Mouse (Mus musculus) forebrain, embryonic 11.5 days (tissue): ENCODE results near the gene Ptcd2. TPM values are rescaled to one million over a fixed set of nuclear protein-coding genes. Genes with fewer than 3 reads are reported as not detected.
A peak's percentile ranks its signal among the peaks of the same experiment; 100 is the strongest.

Source experiments
- ATAC-seq: fragments of 200-750 bp; cut with Nextera tagmentation; replicated peaks from 2 replicates; pipeline ENCODE4 v1.8.0; 2017; ENCODE audit warnings: moderate TSS enrichment; ENCODE audit not compliant: low FRiP score
- DNase-seq: peaks from one replicate; pipeline ENCODE4 v3.0.0-alpha.2; 2017; ENCODE audit warnings: low spot score
- H3K27ac ChIP-seq: fragments of 300-500 bp; sonication (generic); 2 replicates; pipeline ENCODE4 v1.5.1; 2014; ENCODE audit warnings: low read depth, low read length
- H3K27me3 ChIP-seq: fragments of 300-500 bp; sonication (generic); 2 replicates; pipeline ENCODE4 v1.6.1; 2014; ENCODE audit warnings: mild to moderate bottlenecking, low read length, mixed read lengths; ENCODE audit not compliant: control insufficient read depth, insufficient read depth
- H3K36me3 ChIP-seq: fragments of 300-500 bp; sonication (generic); 2 replicates; pipeline ENCODE4 v1.6.1; 2014; ENCODE audit warnings: mild to moderate bottlenecking, low read length, moderate library complexity, mixed read lengths; ENCODE audit not compliant: control insufficient read depth, insufficient read depth
- H3K4me1 ChIP-seq: fragments of 300-500 bp; sonication (generic); replicated peaks from 2 replicates; pipeline ENCODE4 v1.6.1; 2014; ENCODE audit warnings: low read length, mixed read lengths; ENCODE audit not compliant: control insufficient read depth, insufficient read depth
- H3K4me2 ChIP-seq: fragments of 300-500 bp; sonication (generic); 2 replicates; pipeline ENCODE4 v1.6.1; 2014; ENCODE audit warnings: low read depth, mild to moderate bottlenecking, low read length, moderate library complexity, mixed read lengths; ENCODE audit not compliant: severe bottlenecking
- H3K4me3 ChIP-seq: fragments of 300-500 bp; sonication (generic); 2 replicates; pipeline ENCODE4 v1.5.1; 2014; ENCODE audit warnings: low read depth, low read length
- H3K9ac ChIP-seq: fragments of 300-500 bp; sonication (generic); 2 replicates; pipeline ENCODE4 v1.6.1; 2014; ENCODE audit warnings: low read length
- H3K9me3 ChIP-seq: fragments of 300-500 bp; sonication (generic); 2 replicates; pipeline ENCODE4 v1.6.1; 2016; ENCODE audit warnings: low read length, mixed read lengths; ENCODE audit not compliant: control insufficient read depth
- WGBS: fragments of 180-500 bp; shearing (Covaris S2); extraction: QIAGEN DNeasy Blood & Tissue Kit; methylation state at CpG from one replicate; pipeline ENCODE4 v1.1.7; 2014; 5-methylcytosine and 5-hydroxymethylcytosine counted together
- polyA plus RNA-seq: library from polyadenylated mRNA; unstranded; fragments of >200 nt; fragmentation: Nextera tagmentation; extraction: Ambion mirVana; gene quantifications from 2 replicates; pipeline ENCODE4 v1.2.1, GENCODE M21; 2014

Ptcd2 gene
- polyA plus RNA-seq, 1 experiment from 2014 or later = 54.2 TPM

DNA sequence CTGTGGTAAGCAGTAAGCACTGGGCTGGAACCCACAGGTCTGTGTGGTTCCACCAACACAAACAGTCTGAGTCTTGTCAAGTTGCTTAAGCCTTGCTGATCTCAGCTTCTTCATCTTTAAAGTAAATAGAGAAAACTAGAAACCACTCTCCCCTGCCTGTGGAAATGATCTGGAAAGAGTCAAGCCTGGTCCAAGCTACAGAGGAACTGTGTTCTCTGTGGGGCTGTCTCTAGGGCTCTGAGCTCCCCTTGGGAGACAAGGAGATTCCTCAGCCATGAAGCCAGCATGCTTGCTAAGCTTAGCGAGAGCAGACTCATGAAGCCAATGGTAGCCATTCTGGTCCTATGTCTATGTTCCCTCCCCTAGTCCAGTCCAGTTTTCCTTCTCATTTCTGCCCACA is 33.7 kb upstream of the Ptcd2 start:
- no peaks in the 10 kb centered on the region for H3K36me3 ChIP-seq
- no peaks in the 10 kb centered on the region; the same call in 1 of the 2 replicates for H3K4me1 ChIP-seq
- H3K27ac ChIP-seq = no peak overlapping the region
- H3K9me3 ChIP-seq = no peaks in the 10 kb centered on the region
- no peak for ATAC-seq
- no peak for DNase-seq
- H3K4me3 ChIP-seq = no peak overlapping the region
- no peaks in the 10 kb centered on the region for H3K27me3 ChIP-seq
- H3K4me2 ChIP-seq = no peak overlapping the region
- H3K9ac ChIP-seq = no peak overlapping the region
- 91% methylated on average over 1 of the region's 1 CpGs for WGBS

DNA sequence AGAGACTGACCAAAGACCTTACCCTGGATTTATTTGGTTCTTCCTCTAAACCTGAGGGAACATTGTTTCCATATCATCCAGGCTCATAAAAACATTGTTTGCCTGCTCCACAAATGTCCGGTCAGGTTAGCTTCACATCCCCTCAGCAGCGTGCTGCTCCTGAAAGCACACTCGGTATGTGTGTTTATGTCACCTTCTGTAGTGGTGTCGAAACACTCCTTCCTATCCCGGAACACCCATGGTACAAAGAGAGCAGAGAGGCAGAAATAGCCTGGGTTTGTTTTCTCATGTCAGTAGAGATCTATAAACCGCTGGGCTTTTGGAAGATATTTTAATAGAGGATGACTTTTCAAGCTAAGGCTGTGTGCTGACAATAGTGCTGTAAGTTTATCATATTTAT is 32.5 kb upstream of the Ptcd2 start:
- H3K9me3 ChIP-seq = no peaks in the 10 kb centered on the region
- no peak for ATAC-seq
- H3K4me1 ChIP-seq = no peaks in the 10 kb centered on the region; the same call in 1 of the 2 replicates
- H3K4me3 ChIP-seq = no peak overlapping the region
- no peak overlapping the region for H3K4me2 ChIP-seq
- no peak for DNase-seq
- no peak overlapping the region for H3K27ac ChIP-seq
- 91% methylated on average over 6 of the region's 6 CpGs for WGBS
- H3K27me3 ChIP-seq = no peaks in the 10 kb centered on the region
- no peaks in the 10 kb centered on the region for H3K36me3 ChIP-seq
- no peak overlapping the region for H3K9ac ChIP-seq

GRCm38 (mm10) chr13:99375550-99375949 is 31.0 kb upstream of the Ptcd2 start:
- H3K36me3 ChIP-seq = no peaks in the 10 kb centered on the region
- H3K4me3 ChIP-seq = no peak overlapping the region
- H3K4me2 ChIP-seq = no peak overlapping the region
- ATAC-seq = peak; percentile 51; the same call in 1 of the 2 replicates
- H3K9ac ChIP-seq = no peak overlapping the region
- H3K4me1 ChIP-seq = no peaks in the 10 kb centered on the region; the same call in 1 of the 2 replicates
- no peaks in the 10 kb centered on the region for H3K9me3 ChIP-seq
- no peaks in the 10 kb centered on the region for H3K27me3 ChIP-seq
- H3K27ac ChIP-seq = no peak overlapping the region
- DNase-seq = peak; percentile 88
- 42% methylated on average over 6 of the region's 6 CpGs for WGBS

DNA sequence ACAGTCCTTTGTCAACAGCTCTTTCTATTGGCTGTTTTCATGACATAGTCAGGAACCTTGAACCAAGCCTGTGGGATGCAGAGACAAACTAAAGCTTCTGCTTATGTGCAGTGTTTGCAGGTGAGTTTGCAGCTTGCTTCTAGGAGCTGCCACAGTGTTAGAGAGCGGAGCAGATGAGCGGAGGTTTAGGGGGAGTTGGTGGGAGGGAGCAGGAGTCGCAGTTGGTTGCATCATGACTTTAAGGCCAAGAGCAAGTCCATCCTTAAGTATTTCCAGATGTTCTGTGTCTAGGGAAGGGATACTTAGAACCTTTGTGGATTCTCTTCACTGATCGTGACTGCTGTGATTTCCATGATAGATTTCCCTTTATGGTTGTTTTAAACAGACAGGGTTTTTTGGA is 29.7 kb upstream of the Ptcd2 start:
- H3K27me3 ChIP-seq = no peaks in the 10 kb centered on the region
- no peak for ATAC-seq
- WGBS = 79% methylated on average over 4 of the region's 4 CpGs
- no peak for DNase-seq
- H3K4me3 ChIP-seq = no peak overlapping the region
- H3K36me3 ChIP-seq = no peaks in the 10 kb centered on the region
- no peak overlapping the region for H3K27ac ChIP-seq
- no peaks in the 10 kb centered on the region for H3K9me3 ChIP-seq
- H3K4me2 ChIP-seq = no peak overlapping the region
- no peaks in the 10 kb centered on the region; the same call in 1 of the 2 replicates for H3K4me1 ChIP-seq
- H3K9ac ChIP-seq = no peak overlapping the region

DNA sequence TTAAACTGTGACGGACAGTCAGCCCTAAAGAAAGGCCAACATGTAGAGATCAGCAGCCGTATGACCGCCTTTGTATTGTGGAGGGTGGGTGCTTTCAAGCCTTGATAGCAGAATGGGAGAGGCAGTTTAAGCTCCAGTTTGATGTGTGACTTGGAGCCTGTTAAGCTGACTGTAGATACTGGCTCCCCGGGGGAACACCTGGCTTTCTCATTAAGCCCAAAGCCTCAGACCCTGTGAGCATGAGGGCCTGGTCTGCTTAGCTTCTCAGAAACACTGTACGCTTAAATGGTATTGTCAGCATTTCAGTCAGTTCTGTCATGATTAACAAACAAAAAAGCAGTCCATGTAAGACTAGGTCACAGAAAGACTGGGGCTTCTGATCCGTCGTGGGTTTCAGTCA is 29.2 kb upstream of the Ptcd2 start:
- Histone ChIP-seq H3K27me3 (no peaks in the 10 kb centered on the region), H3K4me3 (no peak overlapping the region), H3K9ac (no peak overlapping the region), H3K4me1 (no peaks in the 10 kb centered on the region; the same call in 1 of the 2 replicates), H3K4me2 (no peak overlapping the region), H3K27ac (no peak overlapping the region), H3K9me3 (no peaks in the 10 kb centered on the region), H3K36me3 (no peaks in the 10 kb centered on the region)
- DNase-seq (no peak), ATAC-seq (no peak)
- WGBS = 83% methylated on average over 7 of the region's 7 CpGs

DNA sequence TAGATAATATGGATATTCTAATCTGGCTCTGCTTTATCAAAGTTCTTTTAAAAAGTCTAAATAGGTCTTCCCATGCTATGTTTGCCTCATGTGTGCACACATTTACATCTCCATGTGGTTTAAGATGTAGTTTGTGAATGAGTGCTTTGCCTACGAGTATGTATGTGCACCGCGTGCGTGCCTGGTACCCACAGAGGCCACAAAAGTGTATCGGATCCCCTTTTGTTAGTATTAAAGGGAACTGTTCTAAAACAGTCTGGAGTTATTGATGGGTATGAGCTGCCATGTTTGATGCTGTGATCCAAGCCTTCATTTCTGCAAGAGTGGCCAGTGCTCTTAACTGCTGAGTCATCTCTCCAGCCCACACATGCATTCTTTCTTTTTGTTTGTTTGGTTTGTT is 26.8 kb upstream of the Ptcd2 start:
- Histone ChIP-seq H3K27ac (no peak overlapping the region), H3K4me1 (no peaks in the 10 kb centered on the region; the same call in 1 of the 2 replicates), H3K4me2 (no peak overlapping the region), H3K36me3 (no peaks in the 10 kb centered on the region), H3K4me3 (no peak overlapping the region), H3K9me3 (no peaks in the 10 kb centered on the region), H3K9ac (no peak overlapping the region), H3K27me3 (no peaks in the 10 kb centered on the region)
- DNase-seq (no peak), ATAC-seq (no peak)
- 94% methylated on average over 5 of the region's 5 CpGs for WGBS

GRCm38 (mm10) chr13:99369103-99369502 is 24.6 kb upstream of the Ptcd2 start:
- Histone ChIP-seq H3K27ac (no peak overlapping the region), H3K4me3 (no peak overlapping the region), H3K4me1 (no peaks in the 10 kb centered on the region), H3K9ac (no peak overlapping the region), H3K27me3 (no peaks in the 10 kb centered on the region), H3K9me3 (no peaks in the 10 kb centered on the region), H3K4me2 (no peak overlapping the region), H3K36me3 (no peaks in the 10 kb centered on the region)
- WGBS = 88% methylated on average over 12 of the region's 12 CpGs
- DNase-seq (no peak), ATAC-seq (no peak)

- Histone ChIP-seq H3K27me3 (no peaks in the 10 kb centered on the region), H3K4me3 (no peak overlapping the region), H3K27ac (no peak overlapping the region), H3K9ac (no peak overlapping the region), H3K4me1 (no peaks in the 10 kb centered on the region), H3K9me3 (no peaks in the 10 kb centered on the region), H3K36me3 (no peaks in the 10 kb centered on the region; the same call in 1 of the 2 replicates), H3K4me2 (no peak overlapping the region)
- ATAC-seq = no peak
- DNase-seq = no peak
- WGBS = 92% methylated on average over 12 of the region's 12 CpGs
Observed at GRCm38 (mm10) chr13:99367554-99368174, 23.2 kb upstream of the Ptcd2 start.
